Mouse (Mus musculus): ENCODE data around the gene Tstd3. TPM values are rescaled to one million over a fixed set of nuclear protein-coding genes. Genes with fewer than 3 reads are reported as not detected.

Gene Tstd3
- 61.5 and 65.9 TPM in 2 replicates for polyA plus RNA-seq (2015; fragmentation: Nextera tagmentation; extraction: Ambion mirVana)

DNA sequence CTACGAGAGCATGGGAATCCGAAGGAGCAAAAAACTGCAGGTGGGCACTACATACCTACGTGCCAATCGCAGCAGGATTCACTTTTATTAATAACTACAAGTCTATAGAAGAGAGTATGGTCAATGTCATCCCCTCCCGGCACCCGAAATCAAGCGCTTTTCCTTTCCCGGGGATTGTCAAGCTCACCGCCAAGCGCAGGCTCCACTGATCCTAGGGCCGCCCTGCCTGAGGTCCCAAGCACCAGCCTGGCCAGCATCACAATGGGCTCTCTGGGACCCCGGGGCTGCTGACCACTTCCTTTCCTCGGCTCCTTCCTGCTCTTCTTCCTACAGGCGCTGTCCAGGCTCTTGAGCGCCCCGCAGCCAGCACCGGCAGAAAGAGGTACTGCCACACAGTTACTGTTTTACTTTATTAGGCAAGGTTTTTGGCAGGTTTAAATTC lies at the start of gene Tstd3, which contains the start of gene Usp45:
Tstd3 (minus strand) TSS at position 350 of the 442 bp plus-strand sequence.
Usp45 (plus strand) TSS at position 294 of the 442 bp plus-strand sequence.

DNA sequence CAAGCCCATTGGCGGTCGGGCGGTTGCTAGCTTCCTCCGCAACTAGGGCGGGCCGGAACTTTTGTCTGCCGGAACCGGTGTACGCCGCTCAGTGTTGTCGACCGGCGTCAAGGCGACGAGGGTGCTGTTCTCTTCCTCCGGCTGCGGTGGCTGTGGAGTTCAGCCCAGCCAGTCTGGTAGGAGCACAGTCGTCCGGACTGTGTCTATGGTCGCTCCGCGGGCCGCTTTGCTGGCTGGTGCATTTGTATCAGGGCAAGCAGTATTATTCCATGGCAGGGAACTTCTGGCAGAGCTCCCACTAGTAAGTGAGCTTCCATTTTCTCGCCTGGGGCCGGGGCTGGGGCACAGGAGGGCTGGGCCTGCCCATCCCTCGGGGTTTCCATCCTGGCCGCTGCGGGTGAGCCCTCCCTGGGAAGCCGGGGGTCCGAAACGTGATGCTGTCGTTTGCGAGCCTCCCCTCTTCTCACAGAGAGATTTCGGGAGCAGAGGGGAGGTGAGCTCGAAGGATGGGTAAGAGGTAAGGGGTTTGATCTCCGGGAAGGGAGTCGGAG lies 39.3 kb downstream of the Tstd3 start, which contains the start of gene Ccnc:
Ccnc (plus strand) TSS at position 87 of the 551 bp plus-strand sequence.

Other genes starting within 250 kb of the Tstd3 start
- gene Prdm13, start 81.2 kb downstream of the Tstd3 start, polyA plus RNA-seq (2015; fragmentation: Nextera tagmentation; extraction: Ambion mirVana): not detected in 2 replicates
- 28.6 and 37.3 TPM in 2 replicates for gene Ccnc, start 39.5 kb downstream of the Tstd3 start, polyA plus RNA-seq (2015; fragmentation: Nextera tagmentation; extraction: Ambion mirVana)
- 4.8 and 4.9 TPM in 2 replicates for gene Usp45, start 56 bp downstream of the Tstd3 start, polyA plus RNA-seq (2015; fragmentation: Nextera tagmentation; extraction: Ambion mirVana)
- gene Pnisr, start 80.4 kb upstream of the Tstd3 start, polyA plus RNA-seq (2015; fragmentation: Nextera tagmentation; extraction: Ambion mirVana): 52.0 and 54.6 TPM in 2 replicates
- gene Coq3, start 112.5 kb upstream of the Tstd3 start, polyA plus RNA-seq (2015; fragmentation: Nextera tagmentation; extraction: Ambion mirVana): 13.3 and 14.1 TPM in 2 replicates
- 6.4 and 7.7 TPM in 2 replicates for gene Faxc, start 164.1 kb upstream of the Tstd3 start, polyA plus RNA-seq (2015; fragmentation: Nextera tagmentation; extraction: Ambion mirVana)

All from urinary bladder, postnatal 0 days (tissue).